Mouse (Mus musculus) embryo, embryonic 11 days (tissue): ENCODE measurements at regions not wholly inside any gene's neighbourhood (a gene's known extent, or its start where the extent isn't known, plus 50 kb on each side); places are given as distances from the start of the nearest gene placed in this dataset.

Experiments
- DNase-seq: peaks from one replicate; pipeline ENCODE4 v3.0.0-alpha.2; 2015

DNA sequence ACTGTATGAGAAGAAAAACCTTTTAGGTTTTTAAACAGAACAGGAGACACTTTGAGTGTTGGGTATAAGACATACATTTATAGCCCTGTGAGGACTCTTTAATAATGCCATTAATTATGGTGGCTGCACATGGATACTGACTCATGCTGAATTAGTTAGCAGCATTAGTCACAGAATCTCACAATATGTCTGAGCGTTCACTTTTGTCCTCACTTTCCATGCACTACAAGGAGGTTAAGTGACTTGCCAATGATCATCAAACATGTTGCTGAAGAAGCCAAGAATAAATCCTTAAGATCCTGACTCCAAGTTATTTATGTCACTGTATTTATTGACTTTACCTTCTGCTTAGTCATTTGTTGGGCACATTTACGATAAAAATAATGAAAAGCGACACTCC is 105.6 kb upstream of the Atxn7l3b start:
- no peak for DNase-seq

- DNase-seq: no peak
Measured at GRCm38 (mm10) chr10:113032870-113033269, 104.1 kb upstream of the Atxn7l3b start.

DNA sequence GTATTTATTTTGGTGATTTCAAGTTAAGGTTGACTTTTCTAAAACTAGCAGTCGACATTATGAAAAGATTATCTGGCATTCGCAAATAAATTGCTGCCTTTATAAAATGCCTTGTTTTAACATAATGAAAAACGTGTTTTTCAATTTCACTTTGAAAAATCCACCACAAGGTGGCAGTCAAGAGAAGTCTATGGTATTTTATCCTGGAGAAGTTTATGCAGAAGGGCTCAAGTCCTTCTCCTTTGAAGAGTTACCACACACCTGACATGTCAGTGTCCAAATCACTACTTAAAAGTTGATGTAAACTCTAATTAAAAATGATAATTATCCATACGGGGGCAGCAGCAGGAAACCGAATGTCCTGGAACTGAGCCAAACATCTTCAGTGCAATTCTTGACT is 98.5 kb upstream of the Atxn7l3b start:
- peak; percentile 70 for DNase-seq

- no peak for DNase-seq
Measured at GRCm38 (mm10) chr10:113024633-113025032, 95.8 kb upstream of the Atxn7l3b start.

GRCm38 (mm10) chr10:113009124-113009523 is 80.3 kb upstream of the Atxn7l3b start:
- DNase-seq: peak; percentile 16

- no peak for DNase-seq
Measured at GRCm38 (mm10) chr10:112990720-112991119, 61.9 kb upstream of the Atxn7l3b start.

DNA sequence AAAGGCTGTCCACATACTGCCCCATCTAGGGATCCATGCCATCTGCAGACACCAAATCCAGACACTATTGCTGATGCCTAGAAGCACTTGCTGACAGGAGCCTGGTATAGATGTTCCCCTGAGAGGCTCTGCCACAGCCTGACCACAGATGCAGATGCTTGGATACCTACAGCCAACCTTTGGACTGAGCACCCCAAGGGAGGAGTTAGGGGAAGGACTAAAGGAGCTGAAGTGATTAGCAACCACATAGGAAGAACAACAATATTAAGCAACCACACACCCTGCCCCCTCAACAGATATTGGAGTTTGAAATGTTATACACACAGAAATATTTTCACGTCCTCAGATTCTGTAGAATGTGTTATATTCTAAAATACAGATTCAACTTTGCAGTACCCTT is 53.9 kb upstream of the Atxn7l3b start:
- no peak for DNase-seq
